ENCODE assay signal across 8 mouse cellular contexts in genomic region chr15:99972361-99972988, GRCm38 (mm10). TPM values are rescaled to one million over a fixed set of nuclear protein-coding genes. Genes with fewer than 3 reads are reported as not detected.
A peak's percentile ranks its signal among the peaks of the same experiment; 100 is the strongest.
DNase-seq lines count a peak whose midpoint lies in the region; ATAC-seq lines count a peak whose summit lies in the region.

No protein-coding gene starts in this region.

- H3K36me3 ChIP-seq in intestine, embryonic 14.5 days (ENCODE audit: control insufficient read depth, insufficient read depth, low read length), result no peaks in the 10 kb centered on the region

- ATAC-seq in intestine, embryonic 14.5 days (replicated peaks; ENCODE audit: low FRiP score, low TSS enrichment, low read depth), result peak; percentile 96

- 0 out of 2 replicates have a peak, but pooled peaks cover 4% of the 10 kb centered on the region for H3K4me1 ChIP-seq in intestine, embryonic 14.5 days (replicated peaks; ENCODE audit: control insufficient read depth, insufficient read depth, low read length)

- H3K9me3 ChIP-seq in intestine, embryonic 14.5 days (ENCODE audit: control insufficient read depth, low read length), result no peaks in the 10 kb centered on the region

- DNase-seq in adipocyte (ENCODE audit: low spot score), result peak; percentile 96
- DNase-seq in embryo, embryonic 10 days (ENCODE audit: low spot score), result peak; percentile 96
- peak; percentile 98 for DNase-seq in gastrocnemius, postnatal 14 days
- DNase-seq in intestine, embryonic 14.5 days (ENCODE audit: low spot score), result peak; percentile 98
- DNase-seq in left cerebral cortex, postnatal 14 days (ENCODE audit: low spot score in 2 of 2), result peak; percentile 93 to 94
- peak; percentile 95 for DNase-seq in mesoderm, embryonic 11.5 days (ENCODE audit: low read depth, low spot score)
- peak; percentile 91 to 94 for DNase-seq in right cerebral cortex, postnatal 36 days (ENCODE audit: low spot score in 2 of 2)
- peak; percentile 98 for DNase-seq in yolk sac, embryonic 10.5 days (ENCODE audit: low spot score)

- no peaks in the 10 kb centered on the region for H3K27me3 ChIP-seq in intestine, embryonic 14.5 days (replicated peaks; ENCODE audit: control insufficient read depth, insufficient read depth, low read length)

- intact Hi-C loops in gastrocnemius, postnatal 14 days (cut with DNase I; ENCODE audit: low total_unique reads), result loop anchor here (5.0 kb wide), 1 partner anchor 1360 kb away; the partner anchor contains the start of gene Adcy6
- intact Hi-C loops in left cerebral cortex, postnatal 14 days (cut with DNase I), result no loop called here

- peak overlapping the region; percentile 73 for H3K9ac ChIP-seq in intestine, embryonic 14.5 days (ENCODE audit: low read length)

- H3K4me3 ChIP-seq in intestine, embryonic 14.5 days (ENCODE audit: low read depth, low read length), result peak overlapping the region; percentile 85

- WGBS in intestine, embryonic 14.5 days, result under 1% methylated on average over 50 of the region's 50 CpGs

- peak overlapping the region; percentile 64 for H3K4me2 ChIP-seq in intestine, embryonic 14.5 days (ENCODE audit: low read length)

- peak overlapping the region; percentile 91 for H3K27ac ChIP-seq in intestine, embryonic 14.5 days (ENCODE audit: low read depth)

RNA-seq across cellular contexts. Expression of gene Larp4, which starts 2.6 kb away (rescaled TPM):
- total RNA-seq in gastrocnemius, postnatal 14 days (2021), result 10 to 100 TPM; 40.4 to 41.9 TPM
- 47.3 and 49.0 TPM in 2 replicates for polyA plus RNA-seq in intestine, embryonic 14.5 days (2014; fragmentation: Nextera tagmentation; extraction: Ambion mirVana)
- total RNA-seq in left cerebral cortex, postnatal 14 days (2021), result 10 to 100 TPM; 47.2 to 51.7 TPM

RNA-seq across cellular contexts. Expression of gene Fam186a, which starts 5.6 kb away (rescaled TPM):
- total RNA-seq in gastrocnemius, postnatal 14 days (2021), result under 1 TPM; 0.04 to 0.07 TPM
- polyA plus RNA-seq in intestine, embryonic 14.5 days (2014; fragmentation: Nextera tagmentation; extraction: Ambion mirVana), result 0.01 TPM in 1 of 2 replicates, not detected in the other
- not detected for total RNA-seq in left cerebral cortex, postnatal 14 days (2021)

Comparison
In these comparisons a context has a peak if more than half of its experiments do, and no peak if none do; other contexts are left out.
1. Peak in every context shown above with its lines: DNase-seq, ATAC-seq, H3K4me3 ChIP-seq and H3K27ac ChIP-seq.